Mouse (Mus musculus) forebrain, embryonic 12.5 days (tissue): Measurements from ENCODE around the gene Mylip. TPM values are rescaled to one million over a fixed set of nuclear protein-coding genes. Genes with fewer than 3 reads are reported as not detected.

Experiments
- ATAC-seq: fragments of 200-750 bp; cut with Nextera tagmentation; 2 replicates; pipeline ENCODE4 v1.8.0; 2017; ENCODE audit warnings: moderate TSS enrichment; ENCODE audit not compliant: low FRiP score
- H3K27ac ChIP-seq: fragments of 300-500 bp; sonication (generic); 2 replicates; pipeline ENCODE4 v1.5.1; 2016; ENCODE audit warnings: mild to moderate bottlenecking
- H3K27me3 ChIP-seq: fragments of 300-500 bp; sonication (generic); 2 replicates; pipeline ENCODE4 v1.6.1; 2016; ENCODE audit warnings: mild to moderate bottlenecking
- H3K36me3 ChIP-seq: fragments of 300-500 bp; sonication (generic); replicated peaks from 2 replicates; pipeline ENCODE4 v1.6.1; 2016; ENCODE audit warnings: mild to moderate bottlenecking
- H3K4me1 ChIP-seq: fragments of 300-500 bp; sonication (generic); 2 replicates; pipeline ENCODE4 v1.6.1; 2016
- H3K4me2 ChIP-seq: fragments of 300-500 bp; sonication (generic); 2 replicates; pipeline ENCODE4 v1.6.1; 2016; ENCODE audit warnings: mild to moderate bottlenecking, moderate library complexity
- H3K4me3 ChIP-seq: fragments of 300-500 bp; sonication (generic); replicated peaks from 2 replicates; pipeline ENCODE4 v1.5.1; 2016; ENCODE audit warnings: mild to moderate bottlenecking
- H3K9ac ChIP-seq: fragments of 300-500 bp; sonication (generic); 2 replicates; pipeline ENCODE4 v1.6.1; 2016; ENCODE audit warnings: mild to moderate bottlenecking
- H3K9me3 ChIP-seq: fragments of 300-500 bp; sonication (generic); 2 replicates; pipeline ENCODE4 v1.6.1; 2016
- WGBS: fragments of 180-500 bp; shearing (Covaris S2); methylation state at CpG from one replicate; pipeline ENCODE4 v1.1.7; 2016; 5-methylcytosine and 5-hydroxymethylcytosine counted together
- polyA plus RNA-seq: library from polyadenylated mRNA; unstranded; fragments of >200 nt; fragmentation: Nextera tagmentation; extraction: Ambion mirVana; gene quantifications from 2 replicates; pipeline ENCODE4 v1.2.1, GENCODE M21; 2016

Mylip gene
- polyA plus RNA-seq, 1 experiment from 2014 or later: 6.8 TPM

- Histone ChIP-seq H3K9ac (no peak overlapping the region), H3K36me3 (no peaks in the 10 kb centered on the region), H3K9me3 (no peaks in the 10 kb centered on the region), H3K4me1 (peaks cover 8% of the 10 kb centered on the region; the same call in 1 of the 2 replicates), H3K27ac (no peak overlapping the region), H3K4me2 (no peak overlapping the region), H3K4me3 (no peak overlapping the region), H3K27me3 (peaks cover 6% of the 10 kb centered on the region; the same call in 1 of the 2 replicates)
- ATAC-seq: no peak
- 18% methylated on average over 6 of the region's 6 CpGs for WGBS
These were observed 14.7 kb upstream of the Mylip start for GRCm38 (mm10) chr13:45374846-45375245.

GRCm38 (mm10) chr13:45382208-45382607 is 7.3 kb upstream of the Mylip start:
- ATAC-seq: no peak
- no peak overlapping the region for H3K4me2 ChIP-seq
- no peak overlapping the region for H3K9ac ChIP-seq
- 80% methylated on average over 7 of the region's 7 CpGs for whole genome bisulfite sequencing
- no peak overlapping the region for H3K4me3 ChIP-seq
- H3K27ac ChIP-seq: no peak overlapping the region
- no peaks in the 10 kb centered on the region for H3K36me3 ChIP-seq
- H3K27me3 ChIP-seq: no peaks in the 10 kb centered on the region
- no peaks in the 10 kb centered on the region for H3K9me3 ChIP-seq
- no peaks in the 10 kb centered on the region for H3K4me1 ChIP-seq

- H3K4me3 ChIP-seq: no peak overlapping the region
- no peaks in the 10 kb centered on the region for H3K36me3 ChIP-seq
- H3K9ac ChIP-seq: no peak overlapping the region
- H3K4me1 ChIP-seq: no peaks in the 10 kb centered on the region; the same call in 1 of the 2 replicates
- WGBS: 90% methylated on average over 2 of the region's 2 CpGs
- peaks cover 9% of the 10 kb centered on the region; the same call in 1 of the 2 replicates for H3K27me3 ChIP-seq
- H3K4me2 ChIP-seq: no peak overlapping the region
- H3K9me3 ChIP-seq: no peaks in the 10 kb centered on the region
- ATAC-seq: no peak
- H3K27ac ChIP-seq: no peak overlapping the region
These were observed 4.9 kb upstream of the Mylip start for GRCm38 (mm10) chr13:45384636-45385035.

GRCm38 (mm10) chr13:45385521-45385920 is 4.0 kb upstream of the Mylip start:
- no peak overlapping the region for H3K9ac ChIP-seq
- H3K4me1 ChIP-seq: peaks cover 5% of the 10 kb centered on the region
- no peak overlapping the region for H3K4me3 ChIP-seq
- 91% methylated on average over 6 of the region's 6 CpGs for WGBS
- no peak for ATAC-seq
- peaks cover 9% of the 10 kb centered on the region; the same call in 1 of the 2 replicates for H3K27me3 ChIP-seq
- no peaks in the 10 kb centered on the region for H3K36me3 ChIP-seq
- no peak overlapping the region for H3K27ac ChIP-seq
- no peaks in the 10 kb centered on the region for H3K9me3 ChIP-seq
- H3K4me2 ChIP-seq: no peak overlapping the region

GRCm38 (mm10) chr13:45386253-45386652 is 3.3 kb upstream of the Mylip start:
- Histone ChIP-seq H3K4me1 (peaks cover 12% of the 10 kb centered on the region), H3K27me3 (peaks cover 16% of the 10 kb centered on the region), H3K27ac (no peak overlapping the region), H3K9me3 (no peaks in the 10 kb centered on the region), H3K36me3 (no peaks in the 10 kb centered on the region), H3K9ac (no peak overlapping the region), H3K4me2 (no peak overlapping the region), H3K4me3 (no peak overlapping the region)
- no peak for ATAC-seq
- WGBS: 92% methylated on average over 14 of the region's 14 CpGs

- H3K36me3 ChIP-seq: no peaks in the 10 kb centered on the region
- H3K27ac ChIP-seq: no peak overlapping the region
- peaks cover 14% of the 10 kb centered on the region for H3K4me1 ChIP-seq
- no peak for ATAC-seq
- no peak overlapping the region for H3K4me3 ChIP-seq
- H3K4me2 ChIP-seq: no peak overlapping the region
- H3K9ac ChIP-seq: no peak overlapping the region
- H3K27me3 ChIP-seq: peaks cover 17% of the 10 kb centered on the region
- WGBS: 95% methylated on average over 4 of the region's 4 CpGs
- no peaks in the 10 kb centered on the region for H3K9me3 ChIP-seq
These were observed 2.3 kb upstream of the Mylip start for GRCm38 (mm10) chr13:45387231-45387630.

GRCm38 (mm10) chr13:45388254-45388805 is 1.2 kb upstream of the Mylip start:
- WGBS: 78% methylated on average over 16 of the region's 16 CpGs
- H3K4me1 ChIP-seq: peaks cover 14% of the 10 kb centered on the region
- H3K9ac ChIP-seq: no peak overlapping the region

GRCm38 (mm10) chr13:45388889-45389288 is 653 bp upstream of the Mylip start:
- Histone ChIP-seq H3K27me3 (peaks cover 17% of the 10 kb centered on the region), H3K36me3 (no peaks in the 10 kb centered on the region), H3K4me2 (peak overlapping the region; percentile 99), H3K9ac (no peak overlapping the region), H3K4me1 (peaks cover 14% of the 10 kb centered on the region), H3K4me3 (peak overlapping the region; percentile 76), H3K9me3 (no peaks in the 10 kb centered on the region), H3K27ac (no peak overlapping the region)
- 34% methylated on average over 4 of the region's 4 CpGs for WGBS
- ATAC-seq: no peak

More at GRCm38 (mm10) chr13:45388254-45388805, 1.2 kb upstream of the Mylip start:
- H3K4me3 ChIP-seq: no peak overlapping the region
- ATAC-seq: no peak
- no peak overlapping the region for H3K27ac ChIP-seq
- no peak overlapping the region for H3K4me2 ChIP-seq
- no peaks in the 10 kb centered on the region for H3K9me3 ChIP-seq
- peaks cover 17% of the 10 kb centered on the region for H3K27me3 ChIP-seq
- no peaks in the 10 kb centered on the region for H3K36me3 ChIP-seq

GRCm38 (mm10) chr13:45390312-45390961 is 895 bp downstream of the Mylip start:
- peak overlapping the region; percentile 68 for H3K9ac ChIP-seq
- ATAC-seq: no peak
- H3K9me3 ChIP-seq: no peaks in the 10 kb centered on the region
- H3K4me3 ChIP-seq: peak overlapping the region; percentile 76
- H3K27ac ChIP-seq: 0 out of 2 replicates have a peak overlapping the region, but pooled peaks have one; percentile 26
- peaks cover 17% of the 10 kb centered on the region for H3K27me3 ChIP-seq
- H3K4me1 ChIP-seq: peaks cover 14% of the 10 kb centered on the region
- H3K4me2 ChIP-seq: peak overlapping the region; percentile 99
- no peaks in the 10 kb centered on the region for H3K36me3 ChIP-seq
- WGBS: 5% methylated on average over 25 of the region's 25 CpGs

- H3K9me3 ChIP-seq: no peaks in the 10 kb centered on the region
- H3K27me3 ChIP-seq: peaks cover 17% of the 10 kb centered on the region
- H3K4me3 ChIP-seq: peak overlapping the region; percentile 76
- no peak for ATAC-seq
- no peaks in the 10 kb centered on the region for H3K36me3 ChIP-seq
- peaks cover 14% of the 10 kb centered on the region for H3K4me1 ChIP-seq
- WGBS: 64% methylated on average over 19 of the region's 19 CpGs
- H3K27ac ChIP-seq: no peak overlapping the region; the same call in 1 of the 2 replicates
- H3K4me2 ChIP-seq: peak overlapping the region; percentile 99
- H3K9ac ChIP-seq: no peak overlapping the region
These were observed 1.7 kb downstream of the Mylip start for GRCm38 (mm10) chr13:45390962-45391853.

GRCm38 (mm10) chr13:45391854-45392454 is 2.4 kb downstream of the Mylip start:
- H3K9me3 ChIP-seq: no peaks in the 10 kb centered on the region
- peaks cover 17% of the 10 kb centered on the region for H3K27me3 ChIP-seq
- H3K4me1 ChIP-seq: peaks cover 14% of the 10 kb centered on the region
- 73% methylated on average over 9 of the region's 9 CpGs for WGBS
- ATAC-seq: no peak
- no peak overlapping the region for H3K4me3 ChIP-seq
- H3K36me3 ChIP-seq: no peaks in the 10 kb centered on the region
- peak overlapping the region; percentile 99; the same call in 1 of the 2 replicates for H3K4me2 ChIP-seq
- H3K27ac ChIP-seq: no peak overlapping the region
- no peak overlapping the region for H3K9ac ChIP-seq

- H3K4me3 ChIP-seq: no peak overlapping the region
- no peaks in the 10 kb centered on the region for H3K36me3 ChIP-seq
- no peak overlapping the region for H3K4me2 ChIP-seq
- H3K4me1 ChIP-seq: peaks cover 16% of the 10 kb centered on the region
- no peaks in the 10 kb centered on the region for H3K9me3 ChIP-seq
- 54% methylated on average over 8 of the region's 8 CpGs for WGBS
- H3K27me3 ChIP-seq: peaks cover 8% of the 10 kb centered on the region
- no peak overlapping the region for H3K27ac ChIP-seq
- ATAC-seq: no peak
- no peak overlapping the region for H3K9ac ChIP-seq
These were observed 4.8 kb downstream of the Mylip start for GRCm38 (mm10) chr13:45394221-45394768.
